Mouse (Mus musculus) embryonic facial prominence, embryonic 11.5 days (tissue): ENCODE measurements around the gene Spred2. TPM values are rescaled to one million over a fixed set of nuclear protein-coding genes. Genes with fewer than 3 reads are reported as not detected.

Source experiments
- ATAC-seq: fragments of 200-750 bp; cut with Nextera tagmentation; replicated peaks from 2 replicates; pipeline ENCODE4 v1.8.0; 2017; ENCODE audit warnings: low read depth; ENCODE audit not compliant: insufficient number of reproducible peaks, low FRiP score, low TSS enrichment
- DNase-seq: peaks from one replicate; pipeline ENCODE4 v3.0.0-alpha.2; 2015; ENCODE audit warnings: low spot score
- H3K27ac ChIP-seq: fragments of 300-500 bp; sonication (generic); replicated peaks from 2 replicates; pipeline ENCODE4 v1.5.1; 2014; ENCODE audit warnings: mild to moderate bottlenecking, low read depth, low read length, control low read depth
- H3K27me3 ChIP-seq: fragments of 300-500 bp; sonication (generic); 2 replicates; pipeline ENCODE4 v1.6.1; 2014; ENCODE audit warnings: mild to moderate bottlenecking, low read length, moderate library complexity, mixed read lengths; ENCODE audit not compliant: control insufficient read depth, insufficient read depth
- H3K36me3 ChIP-seq: fragments of 300-500 bp; sonication (generic); replicated peaks from 2 replicates; pipeline ENCODE4 v1.6.1; 2014; ENCODE audit warnings: low read depth, mild to moderate bottlenecking, low read length, moderate library complexity, mixed read lengths; ENCODE audit not compliant: control insufficient read depth, insufficient read depth
- H3K4me1 ChIP-seq: fragments of 300-500 bp; sonication (generic); 2 replicates; pipeline ENCODE4 v1.6.1; 2014; ENCODE audit warnings: low read length, mixed read lengths; ENCODE audit not compliant: control insufficient read depth, insufficient read depth
- H3K4me2 ChIP-seq: fragments of 300-500 bp; sonication (generic); 2 replicates; pipeline ENCODE4 v1.6.1; 2014; ENCODE audit warnings: low read depth, mild to moderate bottlenecking, control low read depth, low read length, moderate library complexity
- H3K4me3 ChIP-seq: fragments of 300-500 bp; sonication (generic); 2 replicates; pipeline ENCODE4 v1.5.1; 2014; ENCODE audit warnings: low read depth, low read length, control low read depth
- H3K9ac ChIP-seq: fragments of 300-500 bp; sonication (generic); replicated peaks from 2 replicates; pipeline ENCODE4 v1.6.1; 2014; ENCODE audit warnings: mild to moderate bottlenecking, control low read depth, low read length
- H3K9me3 ChIP-seq: fragments of 300-500 bp; sonication (generic); replicated peaks from 2 replicates; pipeline ENCODE4 v1.6.1; 2016; ENCODE audit warnings: mild to moderate bottlenecking, low read length, inconsistent platforms, mixed read lengths; ENCODE audit not compliant: control insufficient read depth
- WGBS: fragments of 180-500 bp; shearing (Covaris S2); extraction: QIAGEN DNeasy Blood & Tissue Kit; methylation state at CpG from one replicate; pipeline ENCODE4 v1.1.7; 2014; 5-methylcytosine and 5-hydroxymethylcytosine counted together
- polyA plus RNA-seq: library from polyadenylated mRNA; unstranded; fragments of >200 nt; fragmentation: Nextera tagmentation; extraction: Ambion mirVana; gene quantifications from 2 replicates; pipeline ENCODE4 v1.2.1, GENCODE M21; 2014

The Spred2 gene
- polyA plus RNA-seq, 1 experiment from 2014 or later: 6.4 TPM

DNA sequence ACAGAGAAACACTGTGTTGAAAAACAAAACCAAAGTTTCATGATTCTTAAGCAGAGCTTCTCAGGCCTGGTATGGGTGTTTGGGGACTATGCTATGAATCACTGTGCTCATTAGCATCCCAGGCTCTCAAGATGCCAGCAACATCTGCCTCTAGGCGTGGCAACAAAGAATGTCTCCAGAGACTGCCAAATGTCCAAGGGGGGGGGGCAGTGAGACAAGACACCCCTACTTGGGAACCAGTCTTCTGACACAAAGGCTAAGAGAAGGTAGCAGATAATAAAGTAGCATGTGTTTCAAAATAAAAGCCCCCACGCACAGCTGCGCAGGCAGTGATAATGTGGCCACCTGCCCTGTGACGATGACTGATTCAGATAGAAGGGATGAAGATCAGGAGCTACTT is 119.1 kb downstream of the Spred2 start:
- ATAC-seq (no peak), DNase-seq (no peak)
- no peaks in the 10 kb centered on the region for H3K36me3 ChIP-seq
- H3K4me1 ChIP-seq: no peaks in the 10 kb centered on the region
- no peak overlapping the region for H3K9ac ChIP-seq
- no peak overlapping the region for H3K4me3 ChIP-seq
- no peak overlapping the region for H3K27ac ChIP-seq
- no peak overlapping the region for H3K4me2 ChIP-seq
- no peaks in the 10 kb centered on the region for H3K27me3 ChIP-seq
- no peaks in the 10 kb centered on the region for H3K9me3 ChIP-seq
- 85% methylated on average over 4 of the region's 4 CpGs for WGBS

- Histone ChIP-seq H3K27me3 (no peaks in the 10 kb centered on the region), H3K36me3 (no peaks in the 10 kb centered on the region), H3K4me3 (no peak overlapping the region), H3K9me3 (no peaks in the 10 kb centered on the region), H3K27ac (no peak overlapping the region), H3K9ac (no peak overlapping the region), H3K4me2 (no peak overlapping the region), H3K4me1 (no peaks in the 10 kb centered on the region)
- ATAC-seq (no peak), DNase-seq (no peak)
- WGBS: 67% methylated on average over 3 of the region's 3 CpGs
Measured at GRCm38 (mm10) chr11:20045586-20045985, 121.4 kb downstream of the Spred2 start.

- Histone ChIP-seq H3K27ac (no peak overlapping the region), H3K9ac (no peak overlapping the region), H3K36me3 (peaks cover 2% of the 10 kb centered on the region; the same call in 1 of the 2 replicates), H3K9me3 (no peaks in the 10 kb centered on the region), H3K27me3 (no peaks in the 10 kb centered on the region), H3K4me1 (no peaks in the 10 kb centered on the region), H3K4me3 (no peak overlapping the region), H3K4me2 (no peak overlapping the region)
- no peak for ATAC-seq
- 47% methylated on average over 13 of the region's 13 CpGs for WGBS
- DNase-seq: no peak
Measured at GRCm38 (mm10) chr11:20052814-20053536, 128.8 kb downstream of the Spred2 start.

DNA sequence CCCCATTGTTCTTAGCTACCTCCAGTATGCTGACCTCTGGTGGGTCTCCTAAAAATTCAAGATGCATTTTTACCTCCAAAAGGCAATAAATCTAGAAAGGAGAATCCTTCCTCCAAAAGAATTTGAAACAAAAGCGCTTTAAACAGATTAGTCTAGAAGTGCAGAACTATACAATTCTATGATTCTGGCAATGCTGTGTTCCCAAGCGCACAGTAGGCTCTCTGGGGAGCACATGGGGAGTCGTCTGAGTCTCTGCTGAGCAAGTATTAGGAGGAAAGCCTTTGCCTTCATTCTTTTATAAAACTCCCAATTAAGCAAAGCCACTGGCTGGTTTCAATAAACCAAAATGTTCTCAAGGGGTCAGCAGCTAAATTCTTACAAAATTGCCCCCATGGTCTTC is 129.8 kb downstream of the Spred2 start:
- 67% methylated on average over 3 of the region's 3 CpGs for WGBS
- no peaks in the 10 kb centered on the region for H3K9me3 ChIP-seq
- H3K4me3 ChIP-seq: no peak overlapping the region
- ATAC-seq (no peak), DNase-seq (no peak)
- H3K4me2 ChIP-seq: no peak overlapping the region
- H3K36me3 ChIP-seq: peaks cover 2% of the 10 kb centered on the region; the same call in 1 of the 2 replicates
- H3K9ac ChIP-seq: no peak overlapping the region
- H3K4me1 ChIP-seq: no peaks in the 10 kb centered on the region
- no peaks in the 10 kb centered on the region for H3K27me3 ChIP-seq
- H3K27ac ChIP-seq: no peak overlapping the region

- Histone ChIP-seq H3K4me2 (no peak overlapping the region), H3K9me3 (no peaks in the 10 kb centered on the region), H3K27ac (no peak overlapping the region), H3K4me1 (no peaks in the 10 kb centered on the region), H3K4me3 (no peak overlapping the region), H3K27me3 (no peaks in the 10 kb centered on the region), H3K36me3 (peaks cover 2% of the 10 kb centered on the region; the same call in 1 of the 2 replicates), H3K9ac (no peak overlapping the region)
- ATAC-seq: no peak
- WGBS: 31% methylated on average over 5 of the region's 5 CpGs
- DNase-seq: peak; percentile 26
Measured at GRCm38 (mm10) chr11:20054617-20055016, 130.4 kb downstream of the Spred2 start.

DNA sequence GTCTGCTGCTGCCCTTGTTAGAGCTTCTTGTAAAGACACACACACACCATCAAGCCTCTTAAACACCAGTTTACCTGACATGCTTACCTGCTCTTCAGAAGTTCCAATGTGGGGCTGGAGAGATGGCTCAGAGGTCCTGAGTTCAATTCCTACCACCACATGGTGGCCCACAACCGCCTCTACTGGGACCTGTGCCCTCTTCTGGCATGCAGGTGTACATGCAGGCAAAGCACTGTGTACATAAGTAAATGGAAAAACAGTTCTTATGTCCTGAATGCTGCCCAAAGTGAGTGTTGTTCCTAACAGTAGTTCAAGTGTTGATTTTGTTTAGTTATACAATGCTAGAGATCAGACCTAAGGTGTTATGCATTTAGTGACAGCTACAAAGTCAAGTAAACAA is 132.0 kb downstream of the Spred2 start:
- 89% methylated on average over 1 of the region's 1 CpGs for WGBS
- H3K36me3 ChIP-seq: peaks cover 2% of the 10 kb centered on the region; the same call in 1 of the 2 replicates
- no peak overlapping the region for H3K4me3 ChIP-seq
- ATAC-seq: no peak
- no peak overlapping the region for H3K4me2 ChIP-seq
- H3K27me3 ChIP-seq: no peaks in the 10 kb centered on the region
- no peak for DNase-seq
- H3K9me3 ChIP-seq: no peaks in the 10 kb centered on the region
- H3K27ac ChIP-seq: no peak overlapping the region
- no peaks in the 10 kb centered on the region for H3K4me1 ChIP-seq
- no peak overlapping the region for H3K9ac ChIP-seq

DNA sequence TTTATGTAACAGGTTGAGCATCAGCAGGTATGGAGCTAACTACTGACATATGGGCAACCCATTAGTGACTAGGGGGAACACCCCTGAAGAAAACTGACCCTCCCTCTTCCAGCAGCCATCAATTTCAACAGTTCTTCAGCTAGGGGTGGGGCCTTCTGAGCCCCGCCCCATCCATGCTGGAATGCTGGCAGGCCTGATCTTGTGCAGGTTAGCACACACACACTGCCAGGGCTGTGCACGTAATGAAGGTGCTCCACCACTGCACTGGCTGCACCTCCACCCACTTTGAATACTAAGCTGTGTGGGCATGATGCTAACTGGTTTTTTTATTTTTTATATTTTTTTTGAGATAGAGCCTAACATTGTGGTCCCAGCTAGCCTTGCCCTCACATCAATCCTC is 133.3 kb downstream of the Spred2 start:
- Histone ChIP-seq H3K27ac (no peak overlapping the region), H3K9me3 (no peaks in the 10 kb centered on the region), H3K4me3 (no peak overlapping the region), H3K4me2 (no peak overlapping the region), H3K9ac (no peak overlapping the region), H3K36me3 (peaks cover 2% of the 10 kb centered on the region; the same call in 1 of the 2 replicates), H3K4me1 (no peaks in the 10 kb centered on the region), H3K27me3 (no peaks in the 10 kb centered on the region)
- 85% methylated on average over 2 of the region's 2 CpGs for WGBS
- ATAC-seq (no peak), DNase-seq (no peak)

GRCm38 (mm10) chr11:20059736-20060135 is 135.6 kb downstream of the Spred2 start:
- Histone ChIP-seq H3K4me3 (no peak overlapping the region), H3K36me3 (peaks cover 2% of the 10 kb centered on the region; the same call in 1 of the 2 replicates), H3K9ac (no peak overlapping the region), H3K9me3 (no peaks in the 10 kb centered on the region), H3K27ac (no peak overlapping the region), H3K27me3 (no peaks in the 10 kb centered on the region), H3K4me2 (no peak overlapping the region), H3K4me1 (no peaks in the 10 kb centered on the region)
- no peak for ATAC-seq
- DNase-seq: no peak
- WGBS: 91% methylated on average over 3 of the region's 3 CpGs
